Mouse (Mus musculus): Measurements from ENCODE around the gene Ngrn.

Ngrn gene

DNA sequence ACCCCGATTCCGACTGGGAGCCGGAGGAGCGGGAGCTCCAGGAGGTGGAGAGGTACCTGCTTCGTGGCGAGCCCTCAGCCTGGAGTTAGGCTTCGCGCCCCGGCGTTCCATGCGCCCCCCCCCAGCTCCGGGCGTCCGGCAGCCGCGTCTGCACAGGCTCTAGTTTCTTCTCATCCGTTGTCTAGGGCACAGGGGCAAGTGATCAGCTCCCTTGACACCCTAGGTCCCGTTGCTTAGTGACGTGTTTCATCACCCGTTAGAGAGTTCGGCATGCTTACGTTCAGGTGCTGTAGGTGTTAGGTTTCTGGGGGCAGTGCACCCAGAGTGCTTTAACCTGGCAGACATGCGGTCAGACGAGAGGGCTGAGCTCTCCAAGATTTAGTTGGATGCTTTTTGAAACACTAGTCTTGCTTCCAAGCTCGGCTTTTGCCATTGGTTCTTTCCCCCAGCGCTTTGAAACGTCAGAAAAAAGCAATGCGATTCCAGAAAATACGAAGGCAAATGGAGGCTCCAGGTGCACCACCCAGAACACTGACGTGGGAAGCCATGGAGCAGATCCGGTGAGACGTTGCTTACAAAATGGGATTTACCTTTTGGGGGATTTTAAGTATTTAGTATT, 466 bp downstream of the Ngrn start:
- no peak for DNase-seq (ENCODE audit: inconsistent ontology term)

DNA sequence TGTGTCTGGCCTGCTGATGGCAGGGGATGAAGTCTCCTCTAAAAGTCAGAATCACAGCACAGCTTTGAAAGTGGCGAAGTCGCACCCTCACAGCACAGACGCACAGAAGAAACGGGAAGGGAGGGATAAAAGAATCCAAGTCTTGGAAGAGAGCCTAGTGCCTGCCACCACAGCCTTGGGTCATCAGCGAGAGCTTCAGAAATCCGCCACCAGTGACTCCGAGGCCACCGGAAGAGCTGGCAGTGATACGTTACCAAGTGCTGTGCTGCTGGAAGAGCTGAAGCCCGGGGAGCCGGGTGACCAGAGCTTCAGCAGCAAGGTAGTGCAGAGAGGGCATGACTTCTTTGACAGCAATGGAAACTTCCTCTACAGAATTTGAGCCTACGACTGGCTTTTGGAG, 3.6 kb downstream of the Ngrn start:
- no peak for DNase-seq (ENCODE audit: inconsistent ontology term)

DNA sequence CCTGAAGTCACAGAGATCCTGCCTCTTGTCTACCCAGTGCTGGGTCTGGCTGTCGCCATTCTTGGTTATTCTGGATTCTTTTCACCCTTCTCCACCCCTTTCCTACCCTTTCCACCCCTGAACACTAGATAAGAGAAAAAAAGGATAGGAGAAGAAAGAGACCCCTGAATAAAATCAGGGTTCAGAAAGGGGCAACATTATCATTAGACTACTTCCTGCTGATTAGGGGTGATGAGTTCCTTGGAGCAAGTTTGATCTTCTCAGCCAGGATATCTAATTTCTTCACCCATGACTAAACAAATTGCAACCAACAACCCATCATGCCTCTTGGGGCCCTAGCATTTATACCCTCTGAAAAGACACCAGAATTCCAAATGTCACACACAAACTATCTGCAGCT, 6.7 kb downstream of the Ngrn start:
- DNase-seq (ENCODE audit: inconsistent ontology term), result no peak

DNA sequence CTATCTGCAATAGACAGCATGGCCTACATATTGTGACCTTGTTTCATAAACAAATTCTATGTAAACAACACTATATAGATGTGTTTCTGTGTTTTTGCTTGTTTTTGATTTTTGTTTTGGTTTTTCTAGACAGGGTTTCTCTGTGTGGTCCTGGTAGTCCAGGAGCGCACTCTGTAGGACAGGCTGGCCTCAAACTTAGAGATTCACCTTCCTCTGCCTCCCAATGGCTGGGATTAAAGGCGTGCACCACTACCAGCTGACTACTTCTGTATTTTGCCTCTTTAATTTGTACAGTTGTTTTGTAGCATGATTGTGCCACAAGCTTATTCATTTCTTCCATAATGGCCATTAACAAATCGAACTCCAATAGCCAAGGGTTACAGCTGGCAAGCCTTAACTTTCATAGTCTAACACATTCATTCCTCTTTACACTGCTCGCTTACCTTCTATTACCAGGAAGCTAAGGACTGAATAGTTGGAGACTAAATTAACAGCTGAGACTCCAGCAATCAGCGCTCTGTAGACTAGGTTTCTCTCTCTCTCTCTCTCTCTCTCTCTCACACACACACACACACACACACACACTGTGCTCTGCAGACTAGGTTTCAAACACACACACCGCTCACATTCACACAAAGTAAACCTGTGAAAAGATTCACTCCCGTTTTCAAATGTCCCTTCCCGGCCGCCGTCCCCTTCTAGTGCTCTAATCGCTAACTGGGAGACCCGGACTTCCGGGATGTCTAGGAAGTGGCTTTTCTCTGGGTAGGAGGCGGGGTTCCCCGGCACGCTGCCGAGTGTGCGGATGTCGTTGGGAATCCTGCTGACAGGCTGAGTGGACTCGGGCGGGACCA, 8.1 kb downstream of the Ngrn start, which contains the start of gene Vps33b:
TSS of gene Vps33b (plus strand) at position 753 of the 854 bp plus-strand sequence.
- DNase-seq (ENCODE audit: inconsistent ontology term), result peak; percentile 99

DNA sequence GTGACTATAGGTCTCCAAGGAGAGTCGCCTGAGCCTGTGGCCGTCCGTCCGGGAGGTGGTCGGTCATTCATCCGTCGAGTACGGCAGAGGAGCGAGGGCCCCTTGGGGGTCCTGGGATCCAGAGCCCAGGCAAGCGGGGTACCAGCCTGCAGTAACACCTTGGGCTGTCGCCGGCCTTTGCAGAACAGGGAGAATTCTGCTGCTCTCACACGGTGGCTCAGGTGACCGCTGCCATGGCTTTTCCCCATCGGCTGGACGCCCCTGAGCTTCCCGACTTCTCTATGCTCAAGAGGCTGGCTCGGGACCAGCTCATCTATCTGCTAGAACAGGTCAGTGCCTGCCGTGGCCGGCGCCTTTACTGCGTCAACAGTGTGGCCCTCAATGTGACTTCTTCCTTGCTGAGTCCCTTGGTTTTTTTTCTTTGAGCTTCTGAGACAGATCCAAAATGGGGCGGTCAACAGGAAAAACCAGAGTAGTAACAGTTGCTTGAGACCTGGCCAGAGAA, 8.8 kb downstream of the Ngrn start:
- no peak for DNase-seq (ENCODE audit: inconsistent ontology term)

DNA sequence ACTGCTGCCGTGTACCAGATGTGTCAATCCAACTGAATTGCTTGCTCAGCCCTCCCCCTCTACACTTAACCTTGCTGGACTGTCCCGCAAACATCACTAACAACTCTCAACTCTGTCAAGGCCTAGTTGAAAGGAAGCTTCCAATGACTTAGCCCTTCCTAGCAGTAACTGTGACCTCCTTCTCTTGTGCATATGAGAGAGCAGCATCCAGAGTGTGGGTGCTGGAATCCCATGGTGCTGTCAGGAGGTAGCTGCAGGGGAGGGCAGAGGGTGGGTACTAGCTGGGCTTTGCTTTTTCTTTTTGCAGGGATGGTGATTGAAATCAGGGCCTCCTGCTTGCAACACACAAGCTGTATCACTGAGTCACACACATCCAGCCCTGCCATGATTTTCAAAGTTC, 12.4 kb downstream of the Ngrn start:
- DNase-seq (ENCODE audit: inconsistent ontology term), result no peak

DNA sequence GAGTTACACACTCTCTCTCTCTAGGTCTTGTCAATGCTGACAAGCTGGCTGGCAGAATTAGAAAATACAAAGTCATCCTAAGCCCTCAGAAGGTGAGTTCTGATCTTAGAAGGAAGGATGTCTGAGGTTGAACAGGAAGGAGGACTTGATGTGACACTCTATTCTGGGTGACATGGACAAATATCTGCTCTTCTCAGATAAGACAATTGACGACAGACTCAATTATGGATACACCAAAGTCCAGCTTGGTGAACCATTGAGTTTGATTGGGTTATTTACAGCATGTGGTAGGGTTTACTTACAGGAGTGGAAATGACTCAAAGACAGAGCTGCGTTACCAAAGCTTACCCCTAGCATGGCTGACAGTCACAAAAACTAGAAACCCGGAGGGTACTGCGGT, 15.4 kb downstream of the Ngrn start:
- no peak for DNase-seq (ENCODE audit: inconsistent ontology term)

DNA sequence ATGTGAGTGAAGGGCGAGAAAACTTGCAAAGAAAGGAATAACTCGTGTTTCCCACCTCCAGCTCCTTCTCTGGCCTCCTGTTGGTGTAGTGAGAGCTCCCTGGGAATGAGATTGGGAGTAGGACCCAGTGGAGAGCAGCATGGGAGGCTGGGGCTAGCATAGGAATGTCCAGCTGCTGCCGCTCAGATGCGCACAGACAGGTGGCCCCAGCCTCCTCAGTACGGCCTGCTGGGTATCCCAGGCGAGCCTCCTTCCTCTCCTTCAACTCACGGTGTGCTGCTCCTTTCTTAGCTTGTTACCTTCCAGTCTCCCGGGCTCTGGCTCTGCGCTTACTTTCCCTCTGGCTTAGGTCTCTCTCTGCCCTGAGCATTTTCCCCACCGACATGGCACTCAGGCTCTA, 19.0 kb downstream of the Ngrn start:
- no peak for DNase-seq (ENCODE audit: inconsistent ontology term)

DNA sequence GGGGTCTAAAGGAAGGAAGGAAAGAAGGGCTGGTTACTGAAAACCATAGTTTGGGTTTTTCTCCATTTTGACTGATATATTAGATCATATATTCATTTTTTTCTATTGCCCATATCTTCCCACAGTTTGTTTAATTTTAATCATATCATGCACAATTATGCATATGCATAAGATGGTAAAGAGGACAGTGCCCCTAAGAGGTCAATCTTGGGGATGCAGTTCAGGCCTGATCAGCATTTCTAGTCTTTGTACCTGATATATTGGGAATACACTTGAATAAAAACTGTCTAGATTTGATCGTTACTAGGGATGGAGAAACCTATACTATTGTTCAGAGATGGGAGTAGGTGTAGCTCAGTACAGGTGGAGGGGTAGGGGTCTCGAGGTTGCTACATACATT, 20.0 kb downstream of the Ngrn start:
- no peak for DNase-seq (ENCODE audit: inconsistent ontology term)

DNA sequence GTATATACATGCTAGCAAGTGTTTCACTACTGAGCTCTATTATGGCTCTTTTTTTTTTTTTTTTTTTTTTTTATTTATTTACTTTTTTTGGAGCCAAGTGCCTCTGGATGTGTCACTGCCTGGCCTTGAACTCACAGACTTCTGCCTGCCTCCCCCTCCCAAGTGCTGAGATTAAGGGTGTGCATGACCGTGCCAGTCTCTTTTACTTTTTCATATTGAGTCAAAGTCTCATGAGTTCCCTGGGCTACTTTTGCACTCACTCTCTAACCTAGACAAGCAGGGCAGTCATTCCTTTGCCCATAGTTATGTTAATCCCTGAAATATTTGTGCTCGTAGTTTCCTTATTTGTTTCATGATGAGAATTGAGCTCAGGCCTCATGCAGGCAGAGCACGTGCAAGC, 20.6 kb downstream of the Ngrn start:
- DNase-seq (ENCODE audit: inconsistent ontology term), result no peak

DNA sequence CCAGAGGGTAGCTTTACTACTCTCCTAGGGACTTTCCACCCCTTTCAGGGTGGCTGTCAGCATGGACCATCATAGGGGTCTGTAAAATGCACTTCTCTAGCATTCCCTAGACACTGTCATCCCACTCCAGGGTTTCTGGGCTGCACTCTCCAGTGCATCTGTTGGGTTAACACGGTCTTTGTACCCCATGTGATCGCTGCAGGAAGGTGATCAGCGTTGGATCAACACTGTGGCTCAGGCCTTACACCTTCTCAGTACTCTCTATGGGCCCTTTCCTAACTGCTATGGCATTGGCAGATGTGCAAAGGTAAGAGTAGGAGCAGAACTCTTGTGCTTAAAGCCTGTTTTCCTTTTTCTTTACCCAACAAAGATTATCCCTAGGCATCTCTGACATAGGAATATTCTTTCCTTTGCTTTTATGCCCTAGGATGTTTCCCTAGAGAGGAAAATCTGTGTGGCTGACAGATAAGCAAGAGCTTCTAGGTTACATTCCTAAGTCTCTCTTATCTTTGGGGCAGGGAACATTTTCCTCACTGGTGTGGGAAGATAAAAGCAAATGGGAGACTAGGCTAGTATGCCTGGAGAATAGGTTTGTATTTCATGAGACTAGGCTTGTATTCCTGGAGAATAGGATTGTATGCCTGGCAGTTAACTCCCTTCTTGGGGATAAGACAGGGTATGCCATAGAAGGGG, 22.4 kb downstream of the Ngrn start:
- DNase-seq (ENCODE audit: inconsistent ontology term), result no peak

DNA sequence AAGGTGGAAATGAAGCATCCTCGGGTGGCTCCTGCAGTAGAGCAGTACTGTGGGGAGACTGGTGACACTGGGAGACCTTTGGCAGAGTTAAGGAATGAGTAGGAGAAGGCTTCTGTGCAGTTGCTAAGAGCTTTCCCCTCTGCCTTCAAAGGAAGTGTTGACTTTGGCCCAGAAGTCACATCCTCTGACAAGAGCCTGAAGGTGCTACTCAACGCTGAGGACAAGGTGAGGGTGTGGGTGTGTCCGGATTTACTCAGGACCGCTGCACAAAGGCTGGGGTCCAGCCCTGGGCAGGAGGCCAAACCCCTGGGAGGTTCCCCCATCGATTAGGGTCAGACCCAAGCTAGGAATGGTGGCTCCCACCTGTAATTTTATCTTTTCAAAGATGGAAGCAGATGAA, 23.4 kb downstream of the Ngrn start:
- no peak for DNase-seq (ENCODE audit: inconsistent ontology term)

DNA sequence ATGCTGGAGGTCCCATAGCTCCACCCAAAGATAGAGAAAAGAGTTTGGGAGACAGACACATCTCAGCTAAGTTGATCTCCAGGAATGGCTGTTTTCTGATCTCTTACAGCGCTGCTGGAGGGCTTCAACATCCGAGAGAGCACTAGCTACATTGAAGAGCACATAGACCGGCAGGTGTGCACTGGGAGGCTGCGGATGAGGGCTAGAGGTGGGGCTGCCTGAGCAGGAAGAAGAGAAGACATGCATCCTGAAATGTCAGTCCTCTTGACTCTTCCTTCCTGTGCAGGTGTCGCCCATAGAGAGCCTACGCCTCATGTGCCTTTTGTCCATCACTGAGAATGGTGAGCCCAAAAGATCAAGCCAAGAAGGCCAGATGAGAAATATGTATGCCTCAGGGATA, 24.7 kb downstream of the Ngrn start:
- DNase-seq (ENCODE audit: inconsistent ontology term), result no peak

DNA sequence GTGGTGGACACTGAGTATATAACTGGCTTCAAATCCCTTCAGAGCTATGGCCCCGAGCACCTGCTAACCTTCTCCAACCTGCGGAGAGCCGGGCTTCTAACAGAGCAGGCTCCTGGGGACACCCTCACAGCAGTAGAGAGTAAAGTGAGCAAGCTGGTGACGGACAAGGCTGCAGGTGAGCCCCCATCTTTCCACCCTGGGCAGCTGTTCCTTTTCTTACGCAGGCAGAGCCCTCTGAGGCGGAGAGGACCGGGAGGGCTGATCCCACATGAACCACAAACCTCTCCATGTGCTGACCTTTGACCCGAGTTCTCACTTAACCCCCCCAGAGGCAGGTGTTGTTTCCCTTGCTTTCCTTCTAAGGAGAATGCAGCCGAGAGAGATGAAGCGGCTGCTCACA, 26.7 kb downstream of the Ngrn start:
- no peak for DNase-seq (ENCODE audit: inconsistent ontology term)

DNA sequence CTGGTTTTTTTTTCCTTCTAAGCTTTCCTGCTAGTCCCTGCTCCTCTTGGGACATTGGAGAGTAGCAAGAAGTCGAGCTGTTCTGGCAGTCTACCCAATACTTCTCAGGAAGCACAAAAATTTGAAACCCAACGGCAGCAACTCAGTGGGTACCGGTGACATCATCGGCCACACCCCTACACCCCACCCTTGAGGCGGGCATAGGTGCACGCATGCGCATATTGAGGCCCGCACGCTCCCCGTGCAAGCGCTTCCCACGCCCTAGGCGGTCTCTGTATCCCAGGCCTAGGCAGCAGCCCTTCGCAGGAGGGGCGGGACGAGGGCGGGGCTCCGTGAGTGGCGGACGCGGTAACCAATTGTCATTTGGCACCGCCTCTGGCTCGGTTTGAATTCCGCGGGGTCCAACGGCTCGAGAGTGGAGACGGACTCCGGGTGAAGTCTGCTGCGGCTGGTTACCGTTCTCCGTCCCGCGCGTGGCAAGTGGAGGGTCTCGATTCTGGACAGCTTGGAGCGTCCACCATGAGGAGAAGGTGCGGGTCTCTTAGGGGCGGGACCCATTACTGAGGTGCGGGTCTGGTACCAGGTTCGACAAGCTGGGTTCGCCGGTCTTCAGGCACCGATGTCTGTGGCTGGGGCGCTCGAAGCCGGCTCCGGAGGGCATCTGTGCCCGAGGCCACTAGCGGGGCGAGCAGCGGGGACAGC, 33.2 kb downstream of the Ngrn start, which contains the start of gene Prc1:
TSS of gene Prc1 (plus strand) at position 389 of the 702 bp plus-strand sequence.
- DNase-seq (ENCODE audit: inconsistent ontology term), result peak; percentile 99

DNA sequence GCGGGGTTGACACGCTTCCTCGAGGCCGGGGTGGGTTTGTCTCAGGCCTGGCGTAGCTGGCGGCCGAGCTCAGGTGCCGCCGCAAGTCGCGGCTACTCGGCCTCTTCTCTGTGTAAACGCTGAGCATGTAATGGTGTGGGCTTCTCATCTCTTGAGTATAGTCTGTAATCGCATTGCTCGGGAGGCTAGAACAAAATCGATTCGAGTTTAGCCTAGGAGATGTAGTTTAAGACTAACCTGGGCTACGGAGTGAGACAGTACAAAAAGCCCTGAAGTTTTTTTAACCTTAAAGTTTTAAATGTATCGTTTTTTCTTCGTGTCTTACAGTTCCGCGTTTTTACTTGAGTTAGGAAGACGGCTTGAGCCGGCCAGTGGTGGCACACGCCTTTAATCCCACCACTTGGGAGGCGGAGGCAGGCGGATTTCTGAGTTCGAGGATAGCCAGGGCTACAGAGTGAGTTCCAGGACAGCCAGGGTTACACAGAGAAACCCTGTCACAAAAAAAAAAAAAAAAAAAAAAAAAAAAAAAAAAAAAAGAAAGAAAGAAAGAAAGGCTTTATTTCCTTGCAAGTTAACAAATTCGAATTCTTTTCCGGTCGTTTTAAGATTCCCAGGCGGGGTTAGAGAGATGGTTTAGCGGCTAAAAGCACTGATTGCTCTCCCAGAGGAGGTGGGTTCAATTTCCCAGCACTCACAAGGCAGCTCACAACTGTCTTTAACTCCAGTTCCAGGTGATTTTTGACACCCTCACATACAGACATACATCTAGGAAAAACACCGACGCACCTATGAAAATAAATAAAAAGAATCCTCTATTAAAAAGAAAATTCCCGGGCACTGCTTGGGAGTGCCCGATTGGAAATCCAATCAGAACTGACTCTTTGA, 34.0 kb downstream of the Ngrn start:
- no peak for DNase-seq (ENCODE audit: inconsistent ontology term)

DNA sequence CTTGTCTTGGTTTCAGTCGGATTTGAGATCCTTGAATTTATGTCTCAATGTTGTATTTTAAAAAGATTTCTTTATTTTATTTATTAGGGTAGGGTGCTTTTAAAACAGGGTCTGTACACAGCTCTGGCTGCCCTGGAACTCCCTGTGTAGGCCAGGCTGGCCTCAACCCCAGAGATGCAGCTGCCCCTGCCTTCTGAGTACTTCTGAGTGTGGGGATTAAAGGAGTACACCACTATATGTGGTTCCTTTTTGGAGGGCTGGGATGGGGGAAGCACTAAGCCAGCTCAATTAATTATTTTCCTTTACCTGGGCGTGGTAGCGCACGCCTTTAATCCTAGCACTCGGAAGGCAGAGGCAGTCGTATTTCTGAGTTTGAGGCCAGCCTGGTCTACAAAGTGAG, 35.4 kb downstream of the Ngrn start:
- no peak for DNase-seq (ENCODE audit: inconsistent ontology term)

DNA sequence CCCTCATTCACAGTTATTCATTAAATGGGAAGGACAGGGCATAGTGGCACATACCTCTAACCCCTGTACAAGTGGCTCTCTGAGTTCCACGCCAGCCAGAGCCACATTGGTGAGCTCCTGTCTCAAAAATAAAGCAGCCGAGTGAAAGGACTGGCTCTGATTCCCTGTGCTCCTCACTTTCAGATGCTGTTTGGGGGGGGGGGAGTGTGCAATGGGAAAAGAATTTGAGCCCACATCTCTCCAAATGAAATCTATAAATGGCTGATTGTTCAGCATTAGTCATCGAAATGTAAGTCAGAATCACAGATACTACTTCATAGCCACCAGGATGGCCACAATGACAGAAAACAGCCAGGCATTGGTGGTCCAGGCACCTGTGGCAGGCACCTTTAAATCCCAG, 36.0 kb downstream of the Ngrn start:
- peak; percentile 88 for DNase-seq (ENCODE audit: inconsistent ontology term)

DNA sequence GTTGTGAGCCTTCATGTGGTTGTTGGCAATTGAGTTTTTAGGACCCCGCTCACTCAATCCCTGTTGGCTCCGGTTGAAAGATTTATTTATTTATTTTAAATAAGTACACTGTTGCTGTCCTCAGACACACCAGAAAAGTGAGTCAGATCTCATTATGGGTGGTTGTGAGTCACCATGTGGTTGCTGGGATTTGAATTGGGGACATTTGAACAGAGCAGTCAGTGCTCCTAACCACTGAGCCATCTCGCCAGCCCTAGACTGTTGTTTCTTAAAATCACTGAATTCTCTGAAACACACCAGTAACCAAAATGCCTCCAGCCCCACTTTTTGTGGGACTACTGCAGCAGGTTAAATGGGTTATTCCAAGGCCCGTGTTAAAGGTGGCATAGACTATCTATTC, 37.7 kb downstream of the Ngrn start:
- DNase-seq (ENCODE audit: inconsistent ontology term), result peak; percentile 47

DNA sequence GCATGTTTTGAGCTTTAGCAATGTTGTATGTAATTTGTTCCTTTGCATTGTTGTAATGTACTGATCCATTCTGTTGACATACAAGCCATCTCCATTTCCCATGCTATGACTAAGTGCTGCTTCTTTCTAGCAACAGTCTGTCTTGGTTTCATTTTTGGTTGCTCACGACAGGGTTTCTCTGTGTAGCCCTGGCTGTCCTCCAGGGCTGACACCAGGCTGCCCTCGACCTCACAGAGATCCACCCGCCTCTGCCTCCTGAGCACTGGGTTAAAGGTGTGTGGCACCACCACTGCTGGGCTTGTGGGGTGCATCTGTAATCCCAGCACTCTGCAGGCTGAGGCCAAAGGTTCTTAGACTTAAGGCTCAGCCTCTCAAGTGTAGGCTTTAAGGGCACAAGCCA, 38.6 kb downstream of the Ngrn start:
- DNase-seq (ENCODE audit: inconsistent ontology term), result no peak

DNA sequence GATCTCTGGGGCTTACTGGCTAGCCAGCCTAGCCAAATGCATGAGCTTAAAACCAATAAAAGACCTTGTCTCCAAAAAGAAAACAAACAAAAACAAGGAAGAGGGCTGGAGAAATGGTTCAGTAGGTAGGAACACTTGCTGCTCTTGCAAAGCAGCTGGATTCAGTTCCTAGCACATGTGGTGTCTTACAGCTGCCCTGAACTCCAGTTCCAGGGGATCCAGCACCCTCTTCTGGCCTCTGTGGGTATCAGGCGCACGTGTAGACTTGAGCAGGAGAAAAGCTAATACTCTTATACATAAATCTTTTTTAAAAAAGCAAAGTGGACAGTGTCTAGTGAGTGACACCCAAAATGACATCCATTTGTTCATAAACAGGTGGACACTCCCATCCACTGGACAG, 40.5 kb downstream of the Ngrn start:
- DNase-seq (ENCODE audit: inconsistent ontology term), result no peak
